Mouse (Mus musculus) ES-E14 (cell line): ENCODE measurements around the gene Kcnab1. TPM values are rescaled to one million over a fixed set of nuclear protein-coding genes. Genes with fewer than 3 reads are reported as not detected.

ENCODE experiments used
- DNase-seq: peaks from one replicate; pipeline ENCODE4 v3.0.0-alpha.2; 2013; ENCODE audit warnings: low read depth, low spot score
- H3K27ac ChIP-seq: 2 replicates; pipeline ENCODE4 v1.5.1; 2012; ENCODE audit warnings: low read depth, mild to moderate bottlenecking, low read length, moderate library complexity, mixed read lengths; ENCODE audit not compliant: poor library complexity, insufficient read depth, severe bottlenecking
- H3K36me3 ChIP-seq: 2 replicates; pipeline ENCODE4 v1.6.1; 2012; ENCODE audit warnings: mild to moderate bottlenecking, low read length, moderate library complexity, mixed read lengths; ENCODE audit not compliant: control insufficient read depth, poor library complexity, insufficient read depth, severe bottlenecking
- H3K4me1 ChIP-seq, 2 experiments: fragments of 150-350 bp in 1 of 2; sonication (generic) in 1 of 2; 2 replicates each; pipeline ENCODE4 v1.6.1; 2012; ENCODE audit warnings: low read length in 2 of 2, mild to moderate bottlenecking in 1 of 2, mixed read lengths in 1 of 2; ENCODE audit not compliant: control insufficient read depth in 2 of 2, insufficient read depth in 2 of 2, poor library complexity in 1 of 2
- H3K4me3 ChIP-seq, 2 experiments: fragments of 150-350 bp in 1 of 2; sonication (generic) in 1 of 2; 2 replicates each; pipeline ENCODE4 v1.5.1; 2012; ENCODE audit warnings: low read length in 2 of 2, low read depth in 1 of 2, mild to moderate bottlenecking in 1 of 2, mixed read lengths in 1 of 2; ENCODE audit not compliant: insufficient read depth in 1 of 2, poor library complexity in 1 of 2, severe bottlenecking in 1 of 2
- H3K9ac ChIP-seq: 2 replicates; pipeline ENCODE4 v1.6.1; 2012; ENCODE audit warnings: low read depth, mild to moderate bottlenecking, low read length, mixed read lengths; ENCODE audit not compliant: poor library complexity, insufficient read depth, severe bottlenecking
- H3K9me3 ChIP-seq: fragments of 150-350 bp; sonication (generic); 2 replicates; pipeline ENCODE4 v1.6.1; 2012; ENCODE audit warnings: low read depth, mild to moderate bottlenecking, low read length; ENCODE audit not compliant: control insufficient read depth, insufficient read depth
- CHD2 ChIP-seq: IDR thresholded peaks from 2 replicates; pipeline ENCODE4 v1.6.1; 2014; ENCODE audit warnings: mild to moderate bottlenecking, low read depth, low read length, inconsistent platforms
- HCFC1 ChIP-seq: IDR thresholded peaks from 2 replicates; pipeline ENCODE4 v1.6.1; 2012; ENCODE audit warnings: low read length, inconsistent platforms, borderline replicate concordance; ENCODE audit not compliant: insufficient read depth
- MAFK ChIP-seq: IDR thresholded peaks from 2 replicates; pipeline ENCODE4 v1.6.1; 2014; ENCODE audit warnings: mild to moderate bottlenecking, low read depth, low read length, inconsistent platforms; ENCODE audit not compliant: insufficient read depth
- ZC3H11A ChIP-seq: IDR thresholded peaks from 2 replicates; pipeline ENCODE4 v1.6.1; 2012; ENCODE audit warnings: low read depth, mild to moderate bottlenecking, inconsistent platforms, low read length, borderline replicate concordance
- ZNF384 ChIP-seq: IDR thresholded peaks from 2 replicates; pipeline ENCODE4 v1.6.1; 2012; ENCODE audit warnings: low read depth, low read length, inconsistent platforms
- in situ Hi-C, 2 experiments: fragments of 600-800 bp; cut with MboI; formaldehyde crosslinking; loops; one replicate each; pipeline ENCODE4 v1.15.1; 2025; ENCODE audit warnings: low sequenced_read_pairs in 2 of 2, inconsistent platforms in 1 of 2; ENCODE audit not compliant: unreplicated experiment in 2 of 2
- total RNA-seq: library from RNA; depleted of rRNA; stranded (reverse); fragments of 300-350 nt; gene quantifications from 2 replicates; pipeline ENCODE4 v1.2.3, GENCODE M21; 2012

The Kcnab1 gene
- total RNA-seq, 1 experiment, result 0.45 TPM

DNA sequence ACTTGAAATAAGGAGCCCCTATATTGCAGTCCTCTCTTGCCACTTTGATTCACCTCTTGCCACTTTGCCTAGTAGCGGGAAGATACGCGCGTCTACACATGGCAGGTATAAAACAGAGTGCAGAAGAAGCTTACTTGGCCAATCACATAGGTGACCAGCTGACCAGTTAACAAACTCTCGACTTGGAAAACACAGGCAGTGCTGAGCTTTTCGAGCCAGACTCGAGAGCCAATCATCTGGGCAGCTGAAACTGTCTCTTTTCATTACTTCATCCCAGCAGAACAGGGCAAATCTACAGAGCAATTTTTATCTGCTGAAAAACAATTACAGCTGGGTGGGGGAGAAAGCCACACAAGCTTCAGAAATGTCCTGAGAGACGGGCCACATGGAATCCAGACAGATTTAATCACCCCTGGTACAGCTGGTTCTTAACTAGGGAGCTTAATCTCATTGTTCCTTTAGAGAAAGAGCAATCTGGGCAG lies 96.4 kb downstream of the Kcnab1 start:
- H3K9ac ChIP-seq, result no peak overlapping the region
- TF ChIP-seq ZNF384 (no peak), CHD2 (no peak), MAFK (no peak), ZC3H11A (no peak), HCFC1 (no peak)
- no peak overlapping the region for H3K4me3 ChIP-seq
- H3K27ac ChIP-seq, result no peak overlapping the region
- no peaks in the 10 kb centered on the region for H3K9me3 ChIP-seq
- H3K4me1 ChIP-seq, result no peaks in the 10 kb centered on the region
- DNase-seq, result no peak
- in situ Hi-C loops, result no loop called here
- no peaks in the 10 kb centered on the region for H3K36me3 ChIP-seq

- in situ Hi-C loops, result no loop called here
- Histone ChIP-seq H3K4me3 (no peak overlapping the region), H3K36me3 (no peaks in the 10 kb centered on the region), H3K4me1 (no peaks in the 10 kb centered on the region), H3K9me3 (no peaks in the 10 kb centered on the region), H3K9ac (no peak overlapping the region), H3K27ac (no peak overlapping the region)
- TF ChIP-seq ZNF384 (no peak), MAFK (no peak), CHD2 (no peak), ZC3H11A (no peak), HCFC1 (no peak)
- no peak for DNase-seq
These were observed 104.5 kb downstream of the Kcnab1 start for GRCm38 (mm10) chr3:65213725-65214124.

DNA sequence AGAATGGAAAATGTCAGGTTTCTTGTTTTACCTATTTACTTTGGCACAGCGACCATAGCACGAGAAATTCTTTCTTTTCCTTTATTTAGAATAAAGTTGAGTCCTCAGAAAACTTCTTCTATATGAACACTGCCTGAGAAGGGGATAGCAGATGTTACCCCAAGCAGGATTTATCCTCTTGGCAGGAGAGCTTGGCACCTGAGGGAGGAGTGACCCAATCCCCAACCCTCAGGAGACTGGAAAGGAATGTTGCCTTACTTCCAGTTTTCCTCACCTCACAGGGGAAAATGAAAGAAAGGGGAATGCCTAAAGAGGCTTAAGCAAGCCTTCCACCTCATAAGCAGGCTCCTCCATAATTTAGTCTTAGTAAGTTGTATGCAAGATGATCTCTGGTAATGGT lies 105.5 kb downstream of the Kcnab1 start:
- no peaks in the 10 kb centered on the region for H3K9me3 ChIP-seq
- no peaks in the 10 kb centered on the region for H3K4me1 ChIP-seq
- H3K27ac ChIP-seq, result no peak overlapping the region
- no peak overlapping the region for H3K4me3 ChIP-seq
- H3K36me3 ChIP-seq, result no peaks in the 10 kb centered on the region
- in situ Hi-C loops, result no loop called here
- TF ChIP-seq CHD2, result no peak
- TF ChIP-seq ZC3H11A, result no peak
- no peak for TF ChIP-seq MAFK
- no peak for TF ChIP-seq ZNF384
- TF ChIP-seq HCFC1, result no peak
- no peak overlapping the region for H3K9ac ChIP-seq
- DNase-seq, result no peak

- in situ Hi-C loops, result no loop called here
- no peaks in the 10 kb centered on the region for H3K36me3 ChIP-seq
- no peak overlapping the region for H3K4me3 ChIP-seq
- no peak overlapping the region for H3K9ac ChIP-seq
- no peaks in the 10 kb centered on the region for H3K4me1 ChIP-seq
- no peak for DNase-seq
- TF ChIP-seq ZC3H11A (no peak), HCFC1 (no peak), CHD2 (no peak), ZNF384 (no peak), MAFK (no peak)
- no peak overlapping the region for H3K27ac ChIP-seq
- H3K9me3 ChIP-seq, result no peaks in the 10 kb centered on the region
These were observed 108.7 kb downstream of the Kcnab1 start for GRCm38 (mm10) chr3:65217673-65218579.
